Mouse (Mus musculus): ENCODE results near the gene Atp5f1. TPM values are rescaled to one million over a fixed set of nuclear protein-coding genes. Genes with fewer than 3 reads are reported as not detected.
"Not testable (repeated sequence)": the region's sequence is repeated elsewhere in the genome, so short reads cannot be mapped to it uniquely, and the experiment has no call there.

The Atp5f1 gene
- polyA plus RNA-seq, 1 experiment from 2014 or later, result 436 TPM

DNA sequence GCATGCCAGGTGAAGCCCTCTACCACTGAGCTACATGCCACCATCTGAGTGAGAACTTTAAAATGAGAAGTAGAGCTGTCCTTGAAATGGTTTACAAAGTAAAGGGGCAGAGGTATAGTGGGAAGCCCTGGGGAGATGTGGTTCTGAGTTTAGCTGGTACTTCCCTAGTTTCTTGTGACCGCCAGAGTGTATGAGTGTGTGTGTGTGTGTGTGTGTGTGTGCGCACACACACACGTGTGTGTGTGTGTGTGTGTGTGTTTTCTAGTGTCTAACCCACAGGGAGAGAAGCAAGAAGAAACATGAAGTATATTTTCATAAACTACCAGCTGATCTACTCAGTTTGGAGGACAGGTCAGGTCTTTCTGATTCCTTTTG, 31.7 kb downstream of the Atp5f1 start:
- H3K4me1 ChIP-seq (ENCODE audit: insufficient read depth), result no peaks in the 10 kb centered on the region; the same call in 1 of the 2 replicates
- no peak overlapping the region for H3K27ac ChIP-seq (ENCODE audit: low read depth)
- no peak overlapping the region for H3K4me2 ChIP-seq (ENCODE audit: low read depth, low read length)
- H3K9me3 ChIP-seq (ENCODE audit: low read length), result no peaks in the 10 kb centered on the region
- H3K9ac ChIP-seq (replicated peaks), result no peak overlapping the region
- no peaks in the 10 kb centered on the region for H3K27me3 ChIP-seq (ENCODE audit: insufficient read depth, low read length)
- DNase-seq, result no peak
- TF ChIP-seq CTCF (IDR thresholded peaks at IDR 0.05; ENCODE audit: low read depth) (no peak), EP300 (IDR thresholded peaks at IDR 0.05; ENCODE audit: low read depth) (no peak)
- no peak for ATAC-seq
- 0 out of 2 replicates have a peak, but pooled peaks cover 3% of the 10 kb centered on the region for H3K36me3 ChIP-seq (replicated peaks; ENCODE audit: insufficient read depth, low read length)
- 62% methylated on average over 3 of the region's 3 CpGs for WGBS (ENCODE audit: insufficient replicate concordance)
- no peak overlapping the region for H3K4me3 ChIP-seq (ENCODE audit: low read depth, low read length)

DNA sequence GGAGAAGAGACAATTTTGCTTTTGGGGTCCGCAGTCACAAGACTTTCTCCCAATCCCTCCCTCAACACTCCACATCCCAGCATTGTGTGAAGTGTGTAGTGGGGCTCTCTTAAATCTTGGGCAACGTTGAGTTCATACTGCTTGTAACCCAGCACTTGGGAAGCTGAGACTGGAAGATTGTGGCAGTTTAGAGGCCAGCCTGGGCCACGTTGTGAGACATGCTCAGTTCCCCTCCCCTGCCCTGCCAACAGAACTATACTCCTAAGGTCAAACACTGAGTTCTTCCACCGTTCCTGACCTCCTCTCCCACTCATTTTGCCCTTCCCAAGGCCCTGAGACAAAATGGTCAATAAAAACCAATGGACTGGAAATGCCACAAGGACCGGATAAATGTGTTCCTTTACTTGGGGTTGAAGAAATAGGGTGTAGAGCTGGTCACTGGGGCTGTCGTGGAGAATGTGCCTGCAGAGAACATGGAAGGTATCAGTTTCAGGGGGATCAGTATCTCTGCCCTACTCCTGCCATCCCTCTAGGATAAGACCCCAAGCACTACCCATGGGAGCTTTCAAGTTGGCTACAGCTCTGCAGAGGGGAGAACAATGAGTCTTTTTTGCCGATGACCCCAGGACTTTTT, 32.2 kb downstream of the Atp5f1 start:
- Histone ChIP-seq H3K4me2 (ENCODE audit: low read depth, low read length) (no peak overlapping the region), H3K36me3 (replicated peaks; ENCODE audit: insufficient read depth, low read length) (0 out of 2 replicates have a peak, but pooled peaks cover 3% of the 10 kb centered on the region), H3K27ac (ENCODE audit: low read depth) (no peak overlapping the region), H3K9me3 (ENCODE audit: low read length) (no peaks in the 10 kb centered on the region), H3K4me1 (ENCODE audit: insufficient read depth) (no peaks in the 10 kb centered on the region; the same call in 1 of the 2 replicates), H3K4me3 (ENCODE audit: low read depth, low read length) (no peak overlapping the region), H3K9ac (replicated peaks) (no peak overlapping the region), H3K27me3 (ENCODE audit: insufficient read depth, low read length) (no peaks in the 10 kb centered on the region)
- DNase-seq (no peak), ATAC-seq (no peak)
- 68% methylated on average over 7 of the region's 7 CpGs for WGBS (ENCODE audit: insufficient replicate concordance)
- TF ChIP-seq EP300 (IDR thresholded peaks at IDR 0.05; ENCODE audit: low read depth) (no peak), CTCF (IDR thresholded peaks at IDR 0.05; ENCODE audit: low read depth) (no peak)

DNA sequence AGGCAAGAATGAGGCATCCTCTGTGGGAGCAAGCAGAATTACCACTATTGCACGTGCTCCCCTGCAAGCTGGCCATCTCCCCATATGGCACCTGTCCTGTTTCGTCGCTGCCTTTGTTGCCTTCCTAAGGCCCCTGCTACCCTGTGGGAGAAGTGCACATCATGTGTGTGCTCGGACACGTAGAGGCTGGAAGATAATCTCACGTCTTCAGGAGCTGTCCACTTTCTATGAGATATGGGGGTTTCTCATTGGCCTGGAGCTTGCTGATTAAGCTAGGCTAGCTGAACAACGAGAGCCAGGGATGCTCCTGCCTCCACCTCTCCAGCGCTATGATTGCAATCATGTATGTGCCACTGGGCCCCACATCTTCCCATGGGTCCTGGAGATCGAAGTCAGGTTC, 35.3 kb downstream of the Atp5f1 start:
- no peak for TF ChIP-seq EP300 (IDR thresholded peaks at IDR 0.05; ENCODE audit: low read depth)
- H3K36me3 ChIP-seq (replicated peaks; ENCODE audit: insufficient read depth, low read length), result 0 out of 2 replicates have a peak, but pooled peaks cover 3% of the 10 kb centered on the region
- 59% methylated on average over 9 of the region's 9 CpGs for WGBS (ENCODE audit: insufficient replicate concordance)
- DNase-seq (no peak), ATAC-seq (no peak)
- no peak overlapping the region for H3K4me3 ChIP-seq (ENCODE audit: low read depth, low read length)
- H3K27ac ChIP-seq (ENCODE audit: low read depth), result no peak overlapping the region
- H3K4me2 ChIP-seq (ENCODE audit: low read depth, low read length), result no peak overlapping the region
- H3K4me1 ChIP-seq (ENCODE audit: insufficient read depth), result no peaks in the 10 kb centered on the region; the same call in 1 of the 2 replicates
- no peaks in the 10 kb centered on the region for H3K9me3 ChIP-seq (ENCODE audit: low read length)
- H3K27me3 ChIP-seq (ENCODE audit: insufficient read depth, low read length), result no peaks in the 10 kb centered on the region
- no peak overlapping the region for H3K9ac ChIP-seq (replicated peaks)

DNA sequence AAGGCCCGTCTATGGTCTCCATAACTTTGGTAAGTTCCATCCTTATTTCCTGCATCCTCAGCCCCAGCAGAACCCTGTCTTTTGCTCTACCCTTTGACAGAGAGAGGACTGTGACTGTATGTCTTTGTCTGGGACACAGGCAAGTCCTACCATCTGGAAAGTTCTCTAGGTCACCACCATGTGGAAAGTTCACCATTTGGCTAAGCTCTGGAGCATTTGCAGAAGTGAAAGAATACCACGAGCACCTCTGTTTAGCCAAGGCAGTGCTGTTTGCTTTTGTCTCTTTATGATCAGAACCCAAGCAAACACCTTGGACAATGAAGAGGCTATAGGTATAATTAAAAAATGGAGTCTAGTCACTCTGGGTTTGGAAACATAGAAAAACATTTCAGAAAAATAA, 37.9 kb downstream of the Atp5f1 start:
- TF ChIP-seq CTCF (IDR thresholded peaks at IDR 0.05; ENCODE audit: low read depth), result no peak
- no peak for TF ChIP-seq EP300 (IDR thresholded peaks at IDR 0.05; ENCODE audit: low read depth)
- H3K9me3 ChIP-seq (ENCODE audit: low read length), result no peaks in the 10 kb centered on the region
- H3K4me1 ChIP-seq (ENCODE audit: insufficient read depth), result peaks cover 3% of the 10 kb centered on the region; the same call in 1 of the 2 replicates
- no peak overlapping the region for H3K4me3 ChIP-seq (ENCODE audit: low read depth, low read length)
- DNase-seq, result no peak
- H3K9ac ChIP-seq (replicated peaks), result no peak overlapping the region
- ATAC-seq, result no peak
- no peaks in the 10 kb centered on the region for H3K36me3 ChIP-seq (replicated peaks; ENCODE audit: insufficient read depth, low read length)
- no peak overlapping the region for H3K27ac ChIP-seq (ENCODE audit: low read depth)
- WGBS (ENCODE audit: insufficient replicate concordance), result 55% methylated on average over 2 of the region's 2 CpGs
- H3K27me3 ChIP-seq (ENCODE audit: insufficient read depth, low read length), result no peaks in the 10 kb centered on the region
- H3K4me2 ChIP-seq (ENCODE audit: low read depth, low read length), result no peak overlapping the region

DNA sequence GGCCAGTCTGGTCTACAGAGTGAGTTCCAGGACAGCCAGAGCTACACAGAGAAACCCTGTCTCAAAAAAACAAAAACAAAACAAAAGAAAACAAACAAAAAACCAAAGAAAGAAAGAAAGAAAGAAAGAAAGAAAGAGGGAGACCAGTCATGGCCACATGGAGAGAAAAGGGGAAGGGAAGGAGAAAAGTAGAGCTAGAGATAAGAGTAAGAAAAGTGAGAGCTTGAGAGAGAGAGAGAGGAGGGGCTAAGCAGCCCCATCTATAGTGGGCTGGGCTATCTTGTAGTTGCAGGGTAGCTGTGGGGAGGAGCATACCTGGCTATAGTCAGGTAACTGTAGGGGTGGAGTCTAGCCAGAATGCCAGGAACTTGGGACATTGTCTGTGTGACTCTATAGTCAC, 39.2 kb downstream of the Atp5f1 start:
- not testable (repeated sequence) for H3K36me3 ChIP-seq (replicated peaks; ENCODE audit: insufficient read depth, low read length); ATAC-seq; DNase-seq; H3K27me3 ChIP-seq (ENCODE audit: insufficient read depth, low read length); H3K9me3 ChIP-seq (ENCODE audit: low read length); H3K9ac ChIP-seq (replicated peaks); H3K4me3 ChIP-seq (ENCODE audit: low read depth, low read length); H3K4me1 ChIP-seq (ENCODE audit: insufficient read depth); H3K27ac ChIP-seq (ENCODE audit: low read depth); H3K4me2 ChIP-seq (ENCODE audit: low read depth, low read length)

DNA sequence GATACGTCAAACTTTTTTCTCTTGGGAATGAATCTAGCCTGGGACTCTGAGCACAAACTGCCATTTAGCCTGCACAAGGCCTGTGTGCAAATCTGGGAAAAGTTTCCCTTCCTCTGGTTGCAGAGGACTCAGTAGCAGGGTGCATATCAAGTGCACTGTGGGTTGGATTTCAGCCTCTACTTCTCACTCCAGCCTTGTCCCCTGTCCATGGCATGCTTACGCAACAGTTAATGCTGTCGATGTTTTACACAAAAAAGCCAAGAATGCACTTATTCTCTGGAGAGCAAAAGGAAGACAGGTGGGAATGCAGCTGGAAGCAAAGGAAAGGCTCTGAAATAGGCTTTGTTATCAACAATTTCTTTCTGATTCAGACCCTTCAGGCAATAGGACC, 41.5 kb downstream of the Atp5f1 start:
- Histone ChIP-seq H3K4me1 (ENCODE audit: insufficient read depth) (peaks cover 19% of the 10 kb centered on the region), H3K9ac (replicated peaks) (no peak overlapping the region), H3K27ac (ENCODE audit: low read depth) (no peak overlapping the region), H3K4me2 (ENCODE audit: low read depth, low read length) (no peak overlapping the region), H3K9me3 (ENCODE audit: low read length) (no peaks in the 10 kb centered on the region), H3K27me3 (ENCODE audit: insufficient read depth, low read length) (no peaks in the 10 kb centered on the region), H3K4me3 (ENCODE audit: low read depth, low read length) (no peak overlapping the region), H3K36me3 (replicated peaks; ENCODE audit: insufficient read depth, low read length) (no peaks in the 10 kb centered on the region)
- ATAC-seq, result no peak
- 50% methylated on average over 3 of the region's 3 CpGs for WGBS (ENCODE audit: insufficient replicate concordance)
- DNase-seq, result no peak
- TF ChIP-seq EP300 (IDR thresholded peaks at IDR 0.05; ENCODE audit: low read depth), result no peak
- no peak for TF ChIP-seq CTCF (IDR thresholded peaks at IDR 0.05; ENCODE audit: low read depth)

Measured in liver, postnatal 0 days (tissue).